Mouse (Mus musculus): ENCODE data around the gene Hp.

Gene Hp

GRCm38 (mm10) chr8:109563881-109564280 lies 15.1 kb downstream of the Hp start:
- DNase-seq (ENCODE audit: low read depth, low spot score), result no peak

GRCm38 (mm10) chr8:109551663-109552062 lies 27.3 kb downstream of the Hp start:
- DNase-seq (ENCODE audit: low read depth, low spot score), result no peak

GRCm38 (mm10) chr8:109544049-109544448 lies 34.9 kb downstream of the Hp start:
- DNase-seq (ENCODE audit: low read depth, low spot score), result no peak

- no peak for DNase-seq (ENCODE audit: low read depth, low spot score)
Measured at GRCm38 (mm10) chr8:109542748-109543519, 36.0 kb downstream of the Hp start.

GRCm38 (mm10) chr8:109542165-109542564 lies 36.8 kb downstream of the Hp start:
- no peak for DNase-seq (ENCODE audit: low read depth, low spot score)

- peak; percentile 40 for DNase-seq (ENCODE audit: low read depth, low spot score)
Measured at GRCm38 (mm10) chr8:109536703-109537102, 42.3 kb downstream of the Hp start.

- no peak for DNase-seq (ENCODE audit: low read depth, low spot score)
Measured at GRCm38 (mm10) chr8:109535140-109535990, 43.6 kb downstream of the Hp start.

All from brain, embryonic 18.5 days (tissue).